Mouse (Mus musculus) left cerebral cortex, postnatal 4 days (tissue): ENCODE data around the gene Chn2. TPM values are rescaled to one million over a fixed set of nuclear protein-coding genes. Genes with fewer than 3 reads are reported as not detected.

Experiments
- DNase-seq: peaks from one replicate; pipeline ENCODE4 v3.0.0-alpha.2; 2022
- intact Hi-C: fragments of 180-260 bp; cut with DNase I; formaldehyde crosslinking; loops from one replicate; pipeline ENCODE4 v1.15.1; 2025
- total RNA-seq, 2 experiments: library from RNA; stranded (reverse); gene quantifications; 2 replicates each; pipeline ENCODE4 v1.2.3; 2021

Chn2 gene
- total RNA-seq, 2 experiments from 2014 or later: 55.6 to 57.5 TPM

GRCm38 (mm10) chr6:54263890-54264289, 224.5 kb downstream of the Chn2 start:
- DNase-seq: no peak
- intact Hi-C loops: no loop called here

DNA sequence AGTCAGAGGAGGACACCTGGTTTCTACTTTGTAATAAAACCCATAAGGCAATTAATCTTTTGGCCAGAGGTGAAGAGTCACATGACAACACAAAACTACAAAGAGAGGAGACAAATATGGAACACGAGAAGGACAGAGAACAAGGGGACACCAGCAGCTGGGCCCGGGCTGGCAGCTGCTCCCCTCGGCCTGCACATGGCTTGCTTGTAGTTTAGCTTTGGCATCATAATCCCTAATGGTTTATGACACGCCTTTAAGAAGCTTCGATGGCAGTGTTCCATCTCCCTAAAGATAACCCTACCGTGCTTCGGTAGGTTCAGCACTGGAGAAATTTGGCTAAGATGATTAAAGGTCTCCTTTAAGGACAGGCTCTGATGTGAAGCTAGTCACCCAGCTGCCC, 225.2 kb downstream of the Chn2 start:
- intact Hi-C loops: no loop called here

GRCm38 (mm10) chr6:54265384-54265783, 226.0 kb downstream of the Chn2 start:
- intact Hi-C loops: no loop called here
- DNase-seq: no peak

More for the DNA sequence above, 225.2 kb downstream of the Chn2 start:
- no peak for DNase-seq

GRCm38 (mm10) chr6:54272556-54273378, 233.4 kb downstream of the Chn2 start:
- DNase-seq: no peak
- intact Hi-C loops: no loop called here

- DNase-seq: no peak
- intact Hi-C loops: no loop called here
These were observed 234.0 kb downstream of the Chn2 start for GRCm38 (mm10) chr6:54273379-54273730.

DNA sequence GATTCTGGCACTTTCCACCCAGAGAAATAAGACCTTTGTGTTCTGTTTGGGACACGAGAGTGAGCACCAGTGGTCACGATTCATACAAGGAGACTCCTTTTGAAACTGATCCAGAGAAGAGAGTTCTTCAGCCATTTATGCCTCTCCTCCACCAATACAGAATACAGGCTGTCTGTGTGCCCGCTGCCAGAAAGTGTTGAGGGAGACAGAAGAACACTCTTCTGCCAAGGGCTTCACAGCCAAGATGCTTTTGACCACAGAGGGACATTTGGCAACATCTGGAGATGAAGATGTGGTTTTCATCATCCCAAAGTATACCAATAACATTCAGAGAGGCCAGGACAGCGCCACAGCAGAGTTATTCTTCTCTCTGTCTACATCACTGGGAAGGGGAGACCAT, 237.9 kb downstream of the Chn2 start:
- no peak for DNase-seq
- intact Hi-C loops: no loop called here

GRCm38 (mm10) chr6:54277828-54278227, 238.5 kb downstream of the Chn2 start:
- intact Hi-C loops: no loop called here

DNA sequence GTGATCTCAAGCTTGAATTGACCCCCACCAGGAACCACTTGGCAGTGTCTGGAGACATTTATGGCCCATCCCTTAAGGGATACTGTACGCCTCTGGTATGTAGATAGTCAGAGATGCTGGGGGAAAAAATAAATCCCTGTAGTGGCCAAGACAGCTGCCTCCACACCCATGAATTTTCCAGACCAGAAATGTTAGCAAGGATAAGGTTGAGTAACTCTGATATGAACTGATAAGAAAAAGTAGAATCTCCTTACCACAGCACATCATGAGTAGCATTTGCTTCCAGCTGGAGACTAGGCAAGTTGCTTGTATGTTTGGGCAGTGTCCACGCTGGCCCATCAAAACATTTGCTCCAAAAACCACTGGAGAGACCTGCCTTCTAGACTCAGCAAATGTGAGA, 239.3 kb downstream of the Chn2 start:
- no peak for DNase-seq
- intact Hi-C loops: no loop called here

More at GRCm38 (mm10) chr6:54277828-54278227, 238.5 kb downstream of the Chn2 start:
- DNase-seq: no peak

DNA sequence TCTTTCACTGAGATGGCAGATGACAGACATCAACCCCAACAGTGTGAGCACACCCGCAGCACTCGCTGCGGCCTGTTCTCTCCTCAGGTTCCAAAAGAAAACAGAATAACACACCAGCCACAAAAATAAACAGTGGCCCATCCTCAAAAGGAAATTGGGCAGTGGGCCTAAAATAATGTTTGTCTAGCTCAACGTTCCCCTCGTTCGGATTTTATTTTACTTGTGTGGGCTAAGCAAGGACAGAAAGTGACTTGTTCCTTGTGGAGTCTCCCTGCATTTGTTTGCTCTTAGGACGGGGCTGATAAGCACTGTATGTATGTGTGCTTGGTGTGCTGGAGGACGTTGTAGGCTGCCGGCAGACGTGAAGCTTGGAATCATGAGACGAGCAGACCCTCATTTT, 240.0 kb downstream of the Chn2 start:
- no peak for DNase-seq
- intact Hi-C loops: no loop called here

DNA sequence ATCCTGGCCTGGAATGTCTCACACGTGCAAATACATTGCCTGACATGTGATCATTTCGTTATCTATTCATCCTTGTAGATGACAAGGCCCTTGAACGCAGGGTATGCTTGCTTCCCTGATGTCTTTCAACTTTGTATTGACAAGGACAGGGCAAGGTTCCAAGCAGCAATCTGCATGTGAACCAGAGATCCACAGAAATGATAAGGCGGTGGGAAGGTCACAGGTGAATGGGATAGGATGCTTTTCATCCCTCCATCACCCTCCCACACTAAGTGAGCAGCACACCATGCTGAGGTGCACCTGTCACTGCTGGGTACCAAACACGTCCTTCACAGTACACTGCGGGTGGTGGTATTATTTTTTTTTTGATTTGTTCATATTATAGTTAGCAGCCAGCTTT, 240.9 kb downstream of the Chn2 start:
- no peak for DNase-seq
- intact Hi-C loops: no loop called here

GRCm38 (mm10) chr6:54283299-54283698, 243.9 kb downstream of the Chn2 start:
- intact Hi-C loops: no loop called here
- no peak for DNase-seq

DNA sequence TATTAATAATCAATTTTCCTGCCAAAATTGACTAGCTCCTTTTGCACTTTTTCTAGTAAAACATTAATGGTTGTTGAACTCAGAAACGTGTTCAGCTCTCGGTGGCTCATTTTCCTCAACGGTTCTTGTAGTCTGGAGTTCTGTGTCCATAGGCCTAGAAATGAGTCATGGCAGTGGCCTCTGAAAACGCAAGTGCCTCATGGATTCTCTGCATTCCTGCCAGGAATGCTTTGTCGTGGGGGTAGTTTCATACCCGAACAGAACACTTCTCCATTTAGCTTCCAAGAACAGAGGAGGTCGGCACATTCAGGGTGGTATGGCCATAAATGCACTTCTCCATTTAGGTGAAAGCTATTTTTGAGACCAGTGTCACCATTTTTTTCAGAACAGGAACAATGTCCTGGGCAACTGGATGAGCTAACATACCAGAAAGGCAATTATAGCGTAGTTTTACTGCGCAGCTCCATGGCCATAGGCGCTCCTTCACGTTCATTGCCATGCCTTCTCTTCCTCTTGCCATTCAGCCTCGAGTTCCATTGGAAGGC, 244.9 kb downstream of the Chn2 start:
- DNase-seq: no peak
- intact Hi-C loops: no loop called here

DNA sequence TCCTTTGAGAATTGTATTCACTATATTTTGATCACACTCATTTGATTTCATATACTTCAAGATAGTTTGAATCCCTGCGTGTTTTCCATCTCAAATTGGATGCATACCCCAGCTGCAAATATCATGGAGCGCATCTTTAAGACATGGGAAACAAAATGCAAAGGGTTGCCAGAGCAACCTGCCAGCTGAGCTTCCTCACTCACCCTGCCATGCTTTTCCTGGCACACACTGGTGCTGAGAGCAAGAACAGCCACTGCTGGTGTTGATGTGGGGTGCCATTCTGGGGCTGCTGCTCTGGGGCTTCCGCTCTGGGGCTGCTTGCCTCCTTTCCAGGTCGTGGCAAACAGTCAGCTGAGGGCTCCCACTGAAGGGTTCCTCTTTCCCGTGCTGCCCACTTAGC, 247.5 kb downstream of the Chn2 start:
- no peak for DNase-seq
- intact Hi-C loops: no loop called here

DNA sequence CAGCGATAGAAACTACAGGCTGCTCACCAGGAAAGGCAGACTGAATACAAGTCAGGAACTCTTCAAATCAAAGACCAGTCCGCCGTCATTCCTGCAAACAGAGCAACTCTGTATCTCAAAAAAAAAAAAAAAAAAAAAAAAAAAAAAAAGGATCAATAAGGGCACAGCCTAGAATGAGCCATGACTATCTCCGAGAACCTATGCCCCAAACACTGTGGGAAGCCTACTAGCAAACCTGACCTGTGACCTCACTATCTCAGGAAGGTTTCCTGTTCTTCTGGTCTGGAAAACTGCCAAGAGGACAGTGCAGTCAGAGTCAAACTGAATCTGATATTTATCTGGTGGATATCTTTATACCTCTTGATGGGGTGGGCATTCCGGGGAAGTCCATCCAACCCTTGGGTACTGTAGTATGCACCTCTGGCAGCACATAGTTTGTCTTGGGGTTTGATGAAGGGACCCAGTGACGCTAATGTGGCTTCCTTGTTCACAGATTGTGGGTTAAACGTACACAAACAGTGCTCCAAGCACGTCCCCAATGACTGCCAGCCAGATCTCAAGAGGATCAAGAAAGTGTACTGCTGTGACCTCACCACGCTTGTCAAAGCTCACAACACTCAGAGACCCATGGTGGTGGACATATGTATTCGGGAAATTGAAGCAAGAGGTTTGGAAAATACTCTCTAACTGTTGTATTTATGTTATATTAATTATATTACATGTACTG, 250.6 kb downstream of the Chn2 start:
- intact Hi-C loops: no loop called here
- no peak for DNase-seq

DNA sequence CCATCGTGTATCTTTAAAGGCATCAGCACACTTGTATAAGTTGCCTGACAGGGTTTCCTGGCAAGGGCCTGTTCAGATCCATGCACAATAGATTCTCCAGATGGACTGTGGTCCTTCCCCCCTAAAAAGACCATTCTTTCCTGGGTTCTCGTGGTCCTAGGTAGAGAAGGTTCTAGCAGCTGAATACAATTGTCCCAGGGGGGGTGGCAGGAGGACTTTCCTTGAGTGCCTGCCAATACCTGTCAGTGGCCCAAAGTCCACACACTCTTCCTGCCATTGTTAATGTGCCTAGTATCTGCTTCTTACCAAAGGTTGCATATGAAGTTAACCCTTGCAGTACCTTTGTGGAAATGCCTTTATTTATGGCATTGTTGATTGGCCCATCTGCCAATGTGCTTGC, 257.9 kb downstream of the Chn2 start:
- intact Hi-C loops: no loop called here
- DNase-seq: no peak

- no peak for DNase-seq
- intact Hi-C loops: no loop called here
These were observed 260.1 kb downstream of the Chn2 start for GRCm38 (mm10) chr6:54299417-54299816.

- DNase-seq: no peak
- intact Hi-C loops: no loop called here
These were observed 266.4 kb downstream of the Chn2 start for GRCm38 (mm10) chr6:54305777-54306176.

DNA sequence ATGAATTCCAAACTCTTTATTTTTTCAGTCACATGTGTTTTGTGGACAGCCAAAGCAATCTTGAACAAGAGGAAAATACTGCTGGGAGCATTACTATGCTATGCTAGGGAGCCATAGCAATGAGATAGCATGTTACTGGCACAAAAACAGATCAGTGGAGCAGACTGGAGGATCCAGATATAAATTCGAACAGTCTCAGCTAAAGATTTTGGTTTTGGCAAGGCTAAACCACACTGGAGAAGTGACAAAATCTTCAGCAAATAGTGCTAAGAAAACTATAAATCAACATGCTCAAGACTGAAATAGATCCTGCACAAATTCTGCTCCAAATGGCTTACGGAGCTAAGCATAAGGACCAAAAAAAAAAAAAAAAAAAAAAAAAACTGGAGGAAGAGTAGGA, 273.7 kb downstream of the Chn2 start:
- no peak for DNase-seq
- intact Hi-C loops: no loop called here

GRCm38 (mm10) chr6:54318618-54319017, 279.3 kb downstream of the Chn2 start:
- intact Hi-C loops: no loop called here
- no peak for DNase-seq

- intact Hi-C loops: no loop called here
- no peak for DNase-seq
These were observed 279.8 kb downstream of the Chn2 start for GRCm38 (mm10) chr6:54319198-54319597.

GRCm38 (mm10) chr6:54320236-54320635, 280.9 kb downstream of the Chn2 start:
- intact Hi-C loops: no loop called here
- no peak for DNase-seq
